Mouse (Mus musculus) midbrain, embryonic 11.5 days (tissue): ENCODE results near the gene Cpeb2. TPM values are rescaled to one million over a fixed set of nuclear protein-coding genes. Genes with fewer than 3 reads are reported as not detected.

ENCODE experiments used
- ATAC-seq: fragments of 200-750 bp; cut with Nextera tagmentation; 2 replicates; pipeline ENCODE4 v1.8.0; 2017; ENCODE audit warnings: moderate TSS enrichment, moderate library complexity; ENCODE audit not compliant: low FRiP score
- DNase-seq: peaks from one replicate; pipeline ENCODE4 v3.0.0; 2015; ENCODE audit warnings: low spot score; ENCODE audit errors: missing footprints
- H3K27ac ChIP-seq: fragments of 300-500 bp; sonication (generic); 2 replicates; pipeline ENCODE4 v1.5.1; 2014; ENCODE audit warnings: low read depth, low read length
- H3K27me3 ChIP-seq: fragments of 300-500 bp; sonication (generic); 2 replicates; pipeline ENCODE4 v1.6.1; 2014; ENCODE audit warnings: mild to moderate bottlenecking, low read length, moderate library complexity, mixed read lengths; ENCODE audit not compliant: control insufficient read depth, insufficient read depth
- H3K36me3 ChIP-seq: fragments of 300-500 bp; sonication (generic); 2 replicates; pipeline ENCODE4 v1.6.1; 2014; ENCODE audit warnings: mild to moderate bottlenecking, low read length, moderate library complexity, mixed read lengths; ENCODE audit not compliant: control insufficient read depth, insufficient read depth
- H3K4me1 ChIP-seq: fragments of 300-500 bp; sonication (generic); 2 replicates; pipeline ENCODE4 v1.6.1; 2014; ENCODE audit warnings: low read length; ENCODE audit not compliant: control insufficient read depth, insufficient read depth
- H3K4me2 ChIP-seq: fragments of 300-500 bp; sonication (generic); 2 replicates; pipeline ENCODE4 v1.6.1; 2014; ENCODE audit warnings: mild to moderate bottlenecking, moderate library complexity
- H3K4me3 ChIP-seq: fragments of 300-500 bp; sonication (generic); 2 replicates; pipeline ENCODE4 v1.5.1; 2014; ENCODE audit warnings: low read depth, low read length
- H3K9ac ChIP-seq: fragments of 300-500 bp; sonication (generic); 2 replicates; pipeline ENCODE4 v1.6.1; 2014; ENCODE audit warnings: low read length
- H3K9me3 ChIP-seq: fragments of 300-500 bp; sonication (generic); 2 replicates; pipeline ENCODE4 v1.6.1; 2016; ENCODE audit warnings: low read length; ENCODE audit not compliant: control insufficient read depth
- WGBS: fragments of 180-500 bp; shearing (Covaris S2); extraction: QIAGEN DNeasy Blood & Tissue Kit; methylation state at CpG from one replicate; pipeline ENCODE4 v1.1.7; 2014; 5-methylcytosine and 5-hydroxymethylcytosine counted together
- polyA plus RNA-seq: library from polyadenylated mRNA; unstranded; fragments of >200 nt; fragmentation: Nextera tagmentation; extraction: Ambion mirVana; gene quantifications from 2 replicates; pipeline ENCODE4 v1.2.1, GENCODE M21; 2014

Gene Cpeb2
- polyA plus RNA-seq, 1 experiment from 2014 or later = 5.0 TPM

DNA sequence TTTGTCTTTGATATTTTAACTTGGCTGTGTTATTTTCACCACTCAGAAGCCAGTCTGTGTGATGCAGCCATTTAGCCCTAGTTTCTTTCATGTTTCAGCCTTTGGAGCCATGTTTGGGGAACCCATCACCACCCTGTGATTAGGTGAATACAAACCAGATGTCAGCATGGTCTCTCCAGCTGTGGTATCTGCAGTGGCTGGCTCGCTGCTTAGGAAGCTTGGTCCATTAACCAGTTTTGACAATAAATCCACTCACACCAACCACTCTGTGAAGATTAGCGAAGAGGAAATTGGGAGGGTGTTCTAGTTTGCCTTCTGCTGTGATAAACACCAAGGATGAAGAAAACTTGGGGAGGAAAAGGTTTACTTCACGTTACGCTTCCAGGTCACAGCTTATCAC, 92.6 kb downstream of the Cpeb2 start:
- no peaks in the 10 kb centered on the region for H3K9me3 ChIP-seq
- H3K27ac ChIP-seq = no peak overlapping the region
- no peak overlapping the region for H3K4me2 ChIP-seq
- no peaks in the 10 kb centered on the region for H3K4me1 ChIP-seq
- no peak for ATAC-seq
- H3K4me3 ChIP-seq = no peak overlapping the region
- H3K27me3 ChIP-seq = no peaks in the 10 kb centered on the region
- 84% methylated on average over 4 of the region's 4 CpGs for WGBS
- H3K9ac ChIP-seq = no peak overlapping the region
- DNase-seq = peak; percentile 54
- H3K36me3 ChIP-seq = no peaks in the 10 kb centered on the region

DNA sequence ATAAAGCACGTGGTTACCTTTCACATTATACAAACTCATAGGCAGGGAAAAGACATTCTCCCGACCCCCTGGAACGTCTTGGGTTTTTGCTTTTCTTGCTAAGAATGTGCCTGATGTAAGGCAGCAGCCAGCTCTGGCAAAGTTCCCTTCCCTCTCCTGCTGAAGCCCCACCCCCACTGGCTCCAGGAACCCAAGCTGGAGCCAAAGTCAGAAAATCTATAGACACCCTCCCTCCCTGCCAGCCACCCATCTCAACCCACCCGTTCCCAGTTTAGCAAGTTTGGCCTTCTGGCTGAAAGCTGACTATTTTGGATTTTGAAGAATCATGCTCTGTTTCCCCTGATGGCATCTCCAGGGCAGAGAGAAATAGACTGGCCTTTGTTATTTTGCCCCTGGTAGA, 95.6 kb downstream of the Cpeb2 start:
- no peaks in the 10 kb centered on the region for H3K36me3 ChIP-seq
- H3K4me1 ChIP-seq = no peaks in the 10 kb centered on the region
- no peak overlapping the region for H3K4me3 ChIP-seq
- H3K4me2 ChIP-seq = no peak overlapping the region
- DNase-seq (peak; percentile 78), ATAC-seq (no peak)
- no peaks in the 10 kb centered on the region for H3K9me3 ChIP-seq
- H3K27me3 ChIP-seq = no peaks in the 10 kb centered on the region
- no peak overlapping the region for H3K27ac ChIP-seq
- no peak overlapping the region for H3K9ac ChIP-seq
- 42% methylated on average over 4 of the region's 4 CpGs for WGBS

DNA sequence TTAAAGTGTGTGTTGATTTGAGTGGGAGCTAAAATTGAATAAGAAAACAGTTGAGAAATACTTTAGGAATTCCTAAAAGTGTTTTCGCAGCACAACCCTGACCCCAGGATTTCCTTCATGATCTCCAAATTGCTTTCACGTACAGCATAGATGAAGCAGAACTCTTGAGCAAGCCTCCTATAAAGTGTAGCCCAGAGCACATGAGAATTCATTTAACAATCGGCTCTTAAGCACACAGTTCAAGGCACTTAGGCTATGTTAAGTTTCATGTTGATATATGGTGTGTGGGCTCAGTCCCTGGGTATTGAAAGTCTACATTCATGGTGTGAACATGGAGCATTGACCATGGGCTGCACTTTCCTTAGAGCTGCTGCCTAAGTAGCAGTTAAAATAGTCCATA, 97.3 kb downstream of the Cpeb2 start:
- Histone ChIP-seq H3K27me3 (no peaks in the 10 kb centered on the region), H3K4me1 (no peaks in the 10 kb centered on the region), H3K4me3 (no peak overlapping the region), H3K4me2 (no peak overlapping the region), H3K36me3 (no peaks in the 10 kb centered on the region), H3K9ac (no peak overlapping the region), H3K9me3 (no peaks in the 10 kb centered on the region), H3K27ac (no peak overlapping the region)
- 87% methylated on average over 3 of the region's 3 CpGs for WGBS
- no peak for DNase-seq
- ATAC-seq = no peak

- H3K4me1 ChIP-seq = no peaks in the 10 kb centered on the region
- H3K4me2 ChIP-seq = no peak overlapping the region
- H3K9me3 ChIP-seq = no peaks in the 10 kb centered on the region
- H3K36me3 ChIP-seq = no peaks in the 10 kb centered on the region
- no peak overlapping the region for H3K27ac ChIP-seq
- ATAC-seq (no peak), DNase-seq (peak; percentile 47)
- no peak overlapping the region for H3K4me3 ChIP-seq
- 91% methylated on average over 2 of the region's 2 CpGs for WGBS
- no peak overlapping the region for H3K9ac ChIP-seq
- H3K27me3 ChIP-seq = no peaks in the 10 kb centered on the region
These were observed 101.5 kb downstream of the Cpeb2 start for GRCm38 (mm10) chr5:43334469-43334868.

GRCm38 (mm10) chr5:43337212-43337611, 104.2 kb downstream of the Cpeb2 start:
- Histone ChIP-seq H3K36me3 (no peaks in the 10 kb centered on the region), H3K27me3 (no peaks in the 10 kb centered on the region), H3K4me2 (no peak overlapping the region), H3K27ac (no peak overlapping the region), H3K9me3 (no peaks in the 10 kb centered on the region), H3K9ac (no peak overlapping the region), H3K4me3 (no peak overlapping the region), H3K4me1 (no peaks in the 10 kb centered on the region)
- DNase-seq (peak; percentile 23), ATAC-seq (no peak)
- WGBS = 91% methylated on average over 1 of the region's 1 CpGs

GRCm38 (mm10) chr5:43338771-43339475, 106.0 kb downstream of the Cpeb2 start:
- Histone ChIP-seq H3K27me3 (no peaks in the 10 kb centered on the region), H3K4me2 (no peak overlapping the region), H3K9ac (no peak overlapping the region), H3K27ac (no peak overlapping the region), H3K36me3 (no peaks in the 10 kb centered on the region), H3K4me1 (no peaks in the 10 kb centered on the region), H3K4me3 (no peak overlapping the region), H3K9me3 (no peaks in the 10 kb centered on the region)
- 65% methylated on average over 10 of the region's 10 CpGs for WGBS
- DNase-seq (peak; percentile 61), ATAC-seq (no peak)
